Mouse (Mus musculus) liver, embryonic 14.5 days (tissue): ENCODE results near the gene Smg6. TPM values are rescaled to one million over a fixed set of nuclear protein-coding genes. Genes with fewer than 3 reads are reported as not detected.

Experiments
- ATAC-seq: fragments of 200-750 bp; cut with Nextera tagmentation; 2 replicates; pipeline ENCODE4 v1.8.0; 2017; ENCODE audit warnings: moderate number of reproducible peaks, mild to moderate bottlenecking, moderate library complexity; ENCODE audit not compliant: insufficient read depth
- DNase-seq, 3 experiments: peaks; one replicate each; pipeline ENCODE4 v3.0.0-alpha.2; 2012 to 2013; ENCODE audit warnings: low read depth in 3 of 3, low spot score in 3 of 3
- H3K27ac ChIP-seq: fragments of 300-500 bp; sonication (generic); 2 replicates; pipeline ENCODE4 v1.5.1; 2014; ENCODE audit warnings: moderate library complexity, mild to moderate bottlenecking, control low read depth, inconsistent platforms
- H3K27me3 ChIP-seq: fragments of 300-500 bp; sonication (generic); 2 replicates; pipeline ENCODE4 v1.6.1; 2014; ENCODE audit warnings: mild to moderate bottlenecking, low read length, moderate library complexity; ENCODE audit not compliant: control insufficient read depth, insufficient read depth
- H3K36me3 ChIP-seq: fragments of 300-500 bp; sonication (generic); replicated peaks from 2 replicates; pipeline ENCODE4 v1.6.1; 2014; ENCODE audit warnings: low read depth; ENCODE audit not compliant: control insufficient read depth, insufficient read depth
- H3K4me1 ChIP-seq, 2 experiments: fragments of 200-500 bp in 1 of 2; fragments of 300-500 bp in 1 of 2; sonication (generic) in 1 of 2; replicated peaks; 2 replicates each; pipeline ENCODE4 v1.6.1; 2012 to 2014; ENCODE audit warnings: antibody characterized with exemption in 1 of 2, inconsistent platforms in 1 of 2, low read length in 1 of 2; ENCODE audit not compliant: control insufficient read depth in 2 of 2, insufficient read depth in 2 of 2
- H3K4me2 ChIP-seq: fragments of 300-500 bp; sonication (generic); 2 replicates; pipeline ENCODE4 v1.6.1; 2014; ENCODE audit warnings: low read depth, mild to moderate bottlenecking, control low read depth, moderate library complexity
- H3K4me3 ChIP-seq, 2 experiments: fragments of 200-500 bp in 1 of 2; fragments of 300-500 bp in 1 of 2; sonication (generic) in 1 of 2; 2 replicates each; pipeline ENCODE4 v1.5.1; 2012 to 2014; ENCODE audit warnings: low read depth in 2 of 2, low read length in 2 of 2, mild to moderate bottlenecking in 2 of 2, control low read depth in 1 of 2, inconsistent platforms in 1 of 2, moderate library complexity in 1 of 2; ENCODE audit not compliant: insufficient read depth in 1 of 2
- H3K9ac ChIP-seq: fragments of 300-500 bp; sonication (generic); replicated peaks from 2 replicates; pipeline ENCODE4 v1.6.1; 2014; ENCODE audit warnings: mild to moderate bottlenecking, control low read depth, moderate library complexity
- H3K9me3 ChIP-seq: fragments of 300-500 bp; sonication (generic); 2 replicates; pipeline ENCODE4 v1.6.1; 2016; ENCODE audit warnings: low read length, mixed read lengths; ENCODE audit not compliant: control insufficient read depth
- CTCF ChIP-seq: IDR thresholded peaks from 2 replicates; pipeline ENCODE4 v1.5.1; 2016; ENCODE audit warnings: antibody characterized with exemption, low read depth, control low read depth
- EP300 ChIP-seq: IDR thresholded peaks from 2 replicates; pipeline ENCODE4 v1.6.1; 2016; ENCODE audit warnings: antibody characterized with exemption, low read depth
- WGBS: fragments of 180-500 bp; shearing (Covaris S2); extraction: QIAGEN DNeasy Blood & Tissue Kit; methylation state at CpG from one replicate; pipeline ENCODE4 v1.1.7; 2014; ENCODE audit not compliant: insufficient replicate concordance; 5-methylcytosine and 5-hydroxymethylcytosine counted together
- polyA plus RNA-seq, 2 experiments: library from polyadenylated mRNA; depleted of rRNA in 1 of 2; stranded (reverse) in 1 of 2; unstranded in 1 of 2; fragments of >200 nt; fragmentation: Nextera tagmentation in 1 of 2; extraction: Ambion mirVana in 1 of 2; gene quantifications; 2 replicates each; pipeline versions ENCODE4 v1.2.1 to v1.2.3; 2012 to 2014

The Smg6 gene
- polyA plus RNA-seq, 2 experiments = 3.2 to 5.9 TPM

- WGBS = 67% methylated on average over 2 of the region's 2 CpGs
- Histone ChIP-seq H3K27ac (no peak overlapping the region), H3K36me3 (no peaks in the 10 kb centered on the region), H3K9ac (no peak overlapping the region), H3K4me2 (no peak overlapping the region), H3K27me3 (no peaks in the 10 kb centered on the region), H3K4me1 (no peaks in the 10 kb centered on the region), H3K9me3 (no peaks in the 10 kb centered on the region), H3K4me3 (no peak overlapping the region)
- ATAC-seq (no peak), DNase-seq (no peak)
- TF ChIP-seq CTCF = no peak
- TF ChIP-seq EP300 = no peak
Observed at GRCm38 (mm10) chr11:75124406-75124805, 198.8 kb downstream of the Smg6 start.

DNA sequence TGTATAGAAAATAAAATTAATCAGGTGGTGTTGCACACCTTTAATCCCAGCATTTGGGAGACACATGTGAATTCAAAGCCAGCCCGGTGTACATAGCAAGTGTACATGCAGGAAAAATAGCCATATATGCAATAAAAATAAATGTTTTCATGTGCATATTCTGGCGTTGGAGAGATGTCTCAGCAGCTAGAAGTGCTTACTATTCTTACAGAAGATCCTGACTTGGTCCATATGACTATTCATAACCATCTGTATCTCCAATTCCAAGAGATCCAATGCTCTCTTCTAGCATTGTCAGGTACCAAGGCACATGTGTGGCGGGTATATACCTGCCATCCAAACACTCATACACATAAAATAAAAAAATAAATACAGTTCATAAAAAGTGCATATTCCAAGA lies 200.8 kb downstream of the Smg6 start:
- 70% methylated on average over 3 of the region's 3 CpGs for WGBS
- H3K4me2 ChIP-seq = no peak overlapping the region

GRCm38 (mm10) chr11:75129481-75129880 lies 203.9 kb downstream of the Smg6 start:
- Histone ChIP-seq H3K9me3 (no peaks in the 10 kb centered on the region), H3K4me1 (no peaks in the 10 kb centered on the region), H3K27me3 (no peaks in the 10 kb centered on the region), H3K4me2 (no peak overlapping the region), H3K9ac (no peak overlapping the region), H3K27ac (no peak overlapping the region), H3K36me3 (no peaks in the 10 kb centered on the region), H3K4me3 (no peak overlapping the region)
- ATAC-seq (no peak), DNase-seq (no peak)
- TF ChIP-seq CTCF = no peak
- TF ChIP-seq EP300 = no peak
- WGBS = 85% methylated on average over 6 of the region's 6 CpGs

More for the DNA sequence above, 200.8 kb downstream of the Smg6 start:
- Histone ChIP-seq H3K4me1 (no peaks in the 10 kb centered on the region), H3K4me3 (no peak overlapping the region), H3K9me3 (no peaks in the 10 kb centered on the region), H3K36me3 (no peaks in the 10 kb centered on the region), H3K27me3 (no peaks in the 10 kb centered on the region), H3K9ac (no peak overlapping the region), H3K27ac (no peak overlapping the region)
- DNase-seq = no peak
- no peak for TF ChIP-seq EP300
- TF ChIP-seq CTCF = no peak
- ATAC-seq = no peak

DNA sequence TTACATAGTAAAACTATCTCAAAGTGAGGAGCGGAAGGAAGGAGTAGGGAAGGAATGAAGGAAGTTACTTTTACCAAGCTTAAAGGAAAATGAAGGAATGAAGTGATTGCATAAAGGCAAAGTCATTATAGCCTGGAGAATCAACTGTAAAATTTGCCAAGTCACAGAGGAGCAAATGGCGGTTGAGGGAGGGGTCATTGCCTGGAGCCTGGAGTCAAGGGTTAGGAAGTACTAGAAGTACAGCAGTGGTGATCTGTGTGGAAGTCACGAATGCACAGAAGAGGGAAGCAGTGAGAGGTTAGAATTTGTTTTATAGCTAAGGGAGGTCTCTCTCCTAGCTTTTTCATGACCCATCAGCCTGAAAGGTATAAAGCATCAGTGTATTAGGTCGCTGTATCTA lies 205.7 kb downstream of the Smg6 start:
- Histone ChIP-seq H3K9me3 (no peaks in the 10 kb centered on the region), H3K27ac (no peak overlapping the region), H3K27me3 (no peaks in the 10 kb centered on the region), H3K4me2 (no peak overlapping the region), H3K4me3 (no peak overlapping the region), H3K9ac (no peak overlapping the region), H3K36me3 (no peaks in the 10 kb centered on the region), H3K4me1 (no peaks in the 10 kb centered on the region)
- WGBS = 55% methylated on average over 4 of the region's 4 CpGs
- ATAC-seq (no peak), DNase-seq (no peak)
- TF ChIP-seq CTCF = no peak
- no peak for TF ChIP-seq EP300

DNA sequence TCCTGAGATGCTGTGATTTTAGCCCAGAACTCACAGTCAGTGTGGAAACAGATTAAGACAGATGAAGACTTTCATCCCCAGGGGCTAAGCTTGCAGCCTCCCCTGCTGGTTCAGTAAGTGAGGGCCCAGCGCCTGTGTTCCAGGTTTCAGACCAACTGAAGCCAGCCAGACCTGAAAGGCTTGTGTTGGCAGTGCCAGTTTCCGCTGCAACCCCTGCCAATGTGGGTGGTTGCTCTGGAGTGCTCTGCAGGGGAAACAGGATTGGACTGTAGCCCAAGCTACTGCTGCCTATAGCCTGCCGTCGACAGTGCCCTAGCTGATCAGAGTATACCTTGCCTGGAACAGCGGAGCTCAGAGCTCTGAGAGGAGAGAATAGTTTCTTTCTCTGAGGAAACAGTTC lies 206.7 kb downstream of the Smg6 start:
- no peak overlapping the region for H3K4me3 ChIP-seq
- no peak for ATAC-seq
- no peaks in the 10 kb centered on the region for H3K36me3 ChIP-seq
- TF ChIP-seq CTCF = no peak
- no peak for TF ChIP-seq EP300
- WGBS = 81% methylated on average over 5 of the region's 5 CpGs
- no peak for DNase-seq
- no peak overlapping the region for H3K4me2 ChIP-seq
- peaks cover 0 to 8% of the 10 kb centered on the region in 2 experiments; a peak in 2 of 4 replicates for H3K4me1 ChIP-seq
- H3K27ac ChIP-seq = no peak overlapping the region
- H3K27me3 ChIP-seq = no peaks in the 10 kb centered on the region
- no peak overlapping the region for H3K9ac ChIP-seq
- no peaks in the 10 kb centered on the region for H3K9me3 ChIP-seq
